Mouse (Mus musculus) layer of hippocampus, adult 2 months (tissue): Measurements from ENCODE around the gene Selenos. TPM values are rescaled to one million over a fixed set of nuclear protein-coding genes. Genes with fewer than 3 reads are reported as not detected.

Experiments used
- DNase-seq, 2 experiments: peaks; one replicate each; pipeline ENCODE4 v3.0.0; 2022; ENCODE audit warnings: low spot score in 2 of 2
- H3K27ac ChIP-seq: fragments of 200-600 bp; 2 replicates; pipeline ENCODE4 v1.8.1; 2022
- H3K4me3 ChIP-seq: fragments of 200-600 bp; 2 replicates; pipeline ENCODE4 v1.8.1; 2022; ENCODE audit warnings: mild to moderate bottlenecking
- CTCF ChIP-seq: fragments of 200-600 bp; conservative IDR thresholded peaks from 2 replicates; pipeline ENCODE4 v1.8.1; 2022; ENCODE audit warnings: antibody characterized with exemption, mild to moderate bottlenecking, moderate library complexity
- long read RNA-seq, 2 experiments: library from polyadenylated mRNA; stranded (forward); transcript quantifications; one replicate each; pipeline ENCODE4 v2.0.0; 2021; ENCODE audit warnings: borderline mapping rate in 2 of 2
- total RNA-seq, 2 experiments: library from RNA; stranded (reverse); gene quantifications; 2 replicates each; pipeline ENCODE4 v1.2.3; 2021

Gene Selenos
- total RNA-seq: 10 to 100 TPM; 50.6 to 57.3 TPM
- long read RNA-seq, experiment 1, transcript Selenos-201 (6 exons, 1,191 nt): major isoform, 46 of 50 reads
- long read RNA-seq, experiment 1, partial matches to known transcripts: 1 of 50 reads
- long read RNA-seq, experiment 1, other reads (novel, unspliced or antisense): 1 of 50 reads
- long read RNA-seq, experiment 2, transcript Selenos-201 (6 exons, 1,191 nt): major isoform, 81 of 86 reads
- long read RNA-seq, experiment 2, partial matches to known transcripts: 1 of 86 reads
- long read RNA-seq, experiment 2, other reads (novel, unspliced or antisense): 0 of 86 reads

DNA sequence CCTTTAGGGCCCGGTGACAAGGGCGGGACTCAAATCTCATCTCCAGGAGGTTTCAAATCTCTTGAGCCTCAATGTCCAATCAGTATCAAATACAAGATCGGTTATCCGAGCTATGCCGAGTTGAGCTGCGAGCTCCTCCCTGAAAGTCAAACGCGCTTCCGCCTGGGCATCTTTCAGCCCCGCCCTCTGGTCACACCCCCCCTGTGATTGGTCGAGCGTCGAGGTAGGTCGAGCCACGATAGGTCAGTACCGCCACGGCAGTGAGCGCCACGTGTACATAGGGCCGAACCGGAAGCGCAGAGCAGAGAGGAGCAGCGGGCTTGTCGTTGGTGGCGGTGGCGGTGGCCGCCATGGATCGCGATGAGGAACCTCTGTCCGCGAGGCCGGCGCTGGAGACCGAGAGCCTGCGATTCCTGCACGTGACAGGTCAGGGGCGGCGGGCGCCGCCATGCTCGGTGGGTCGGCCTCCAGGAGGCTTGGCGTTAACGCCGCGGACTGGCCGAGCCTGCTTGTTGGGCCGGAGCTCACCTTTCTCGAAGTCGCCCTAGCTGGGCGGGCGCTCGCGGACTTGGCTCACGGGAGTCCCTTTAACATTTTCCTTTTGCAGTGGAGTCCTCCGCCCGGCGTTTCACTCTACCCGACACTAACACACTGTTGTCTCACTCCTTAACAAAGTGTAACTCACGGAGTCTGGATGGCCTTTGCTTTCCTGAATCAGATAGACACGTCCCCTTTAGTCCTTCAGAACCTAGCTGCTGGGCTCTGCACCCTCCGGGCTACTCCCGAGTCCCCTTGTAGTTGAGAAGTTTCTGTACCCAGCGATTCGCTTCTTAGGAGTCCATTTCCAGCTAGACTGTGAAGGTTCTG lies at the start of gene Selenos:
Gene Selenos, plus strand, starts transcription at position 286 of the 867 bp plus-strand sequence.
- TF ChIP-seq CTCF: no peak
- H3K4me3 ChIP-seq: peak within 1 kb of the TSS; percentile 86
- DNase-seq: peak; percentile 94 to 98
- H3K27ac ChIP-seq: peak within 1 kb of the TSS; percentile 93

DNA sequence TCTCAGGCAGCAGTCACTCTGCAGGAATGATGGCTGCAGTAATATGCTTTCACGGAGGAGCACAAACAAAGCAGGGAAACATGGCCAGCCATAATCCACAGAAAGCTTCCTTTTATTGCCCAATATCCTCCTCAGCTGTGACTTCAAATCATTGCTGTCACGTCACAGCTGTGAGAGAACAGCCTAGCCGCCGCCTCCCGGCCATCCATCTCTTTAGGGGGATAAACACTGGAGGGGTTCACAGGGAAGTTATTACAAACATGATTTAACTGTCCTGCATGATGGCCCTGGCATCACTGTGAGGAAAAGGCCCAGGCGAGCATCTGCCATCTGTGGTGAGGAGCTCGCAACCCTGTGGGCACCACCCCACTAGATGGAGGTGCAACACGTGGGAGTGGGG lies 42.6 kb upstream of the Selenos start:
- no peak for DNase-seq
- TF ChIP-seq CTCF: no peak
- H3K27ac ChIP-seq: no peak overlapping the region
- H3K4me3 ChIP-seq: no peak overlapping the region

DNA sequence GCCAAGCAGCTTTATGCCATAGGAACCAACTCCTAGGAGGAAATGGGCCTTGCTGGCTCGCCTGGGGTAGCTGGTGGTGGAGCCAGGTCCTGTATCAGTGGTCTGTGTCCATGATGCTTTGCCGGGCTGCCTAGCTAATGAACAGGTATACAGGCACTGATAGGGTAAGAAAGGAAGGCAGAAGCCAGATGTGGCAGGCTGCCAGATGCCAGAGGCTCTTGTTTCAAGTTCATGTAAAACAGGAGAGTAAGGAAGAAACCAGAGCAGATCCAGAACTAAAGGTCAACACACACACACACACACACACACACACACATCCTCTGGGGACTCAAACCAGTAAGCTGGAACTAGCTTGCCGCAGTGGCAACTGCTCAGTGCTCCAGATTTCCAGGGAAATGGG lies 41.2 kb upstream of the Selenos start:
- Histone ChIP-seq H3K27ac (no peak overlapping the region), H3K4me3 (no peak overlapping the region)
- no peak for TF ChIP-seq CTCF
- DNase-seq: no peak

DNA sequence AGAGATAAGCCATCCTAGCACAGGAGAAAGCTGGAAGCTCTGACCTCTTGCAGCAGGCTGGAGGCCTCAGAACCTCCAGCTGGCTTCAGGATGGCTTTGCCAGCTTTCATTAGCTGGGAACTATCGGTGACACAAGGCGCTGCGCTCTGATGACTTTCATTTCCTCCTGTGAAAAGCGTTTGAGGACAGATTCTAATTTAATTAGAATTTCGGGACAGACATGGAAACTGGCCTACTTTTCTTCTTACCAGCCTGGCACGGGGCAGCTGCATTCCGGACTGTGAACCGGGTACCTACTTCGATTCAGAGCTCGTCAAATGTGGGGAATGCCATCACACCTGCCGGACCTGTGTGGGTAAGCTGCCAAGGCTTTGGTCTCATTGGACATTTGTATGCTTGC lies 40.7 kb upstream of the Selenos start:
- TF ChIP-seq CTCF: no peak
- H3K27ac ChIP-seq: no peak overlapping the region
- DNase-seq: no peak
- no peak overlapping the region for H3K4me3 ChIP-seq

DNA sequence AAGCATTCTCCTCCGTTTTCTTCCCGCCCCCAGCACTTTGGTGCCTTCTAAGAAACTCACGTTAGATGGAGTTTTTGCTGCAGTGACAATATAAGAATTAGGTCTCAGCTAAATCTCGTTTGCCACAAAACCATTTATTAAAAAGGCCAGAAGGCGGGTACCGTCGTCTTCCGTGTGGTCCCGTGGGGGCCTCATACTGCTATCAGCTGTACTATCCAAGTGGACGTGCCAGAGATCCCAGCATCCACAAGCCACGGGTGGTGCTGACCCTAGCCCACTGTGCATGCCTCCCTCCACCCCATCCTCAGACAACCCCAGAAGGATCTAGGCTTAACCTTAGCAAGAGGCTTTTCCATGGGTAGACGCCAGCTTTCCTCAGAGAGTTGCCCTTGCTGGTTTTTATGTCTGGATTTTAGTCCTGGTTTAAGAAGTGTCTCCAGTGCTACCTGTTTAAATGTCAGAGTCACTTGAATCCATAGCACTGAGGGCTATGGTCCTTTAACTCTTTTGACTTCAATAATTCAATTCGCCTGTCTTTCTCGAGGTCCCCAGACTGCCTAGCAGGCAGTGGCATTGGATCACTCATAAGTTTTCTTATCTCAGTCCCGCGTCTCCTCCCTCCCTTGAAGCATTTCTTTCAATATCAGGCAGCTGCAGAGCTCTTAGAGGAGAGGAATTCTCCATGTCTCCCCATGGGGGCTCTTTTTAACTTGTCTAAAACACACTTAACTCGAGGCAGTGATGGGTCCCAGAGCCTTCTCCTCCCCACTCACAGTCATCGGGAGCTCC lies 39.2 kb upstream of the Selenos start:
- no peak for TF ChIP-seq CTCF
- no peak overlapping the region for H3K4me3 ChIP-seq
- no peak overlapping the region for H3K27ac ChIP-seq
- DNase-seq: no peak

DNA sequence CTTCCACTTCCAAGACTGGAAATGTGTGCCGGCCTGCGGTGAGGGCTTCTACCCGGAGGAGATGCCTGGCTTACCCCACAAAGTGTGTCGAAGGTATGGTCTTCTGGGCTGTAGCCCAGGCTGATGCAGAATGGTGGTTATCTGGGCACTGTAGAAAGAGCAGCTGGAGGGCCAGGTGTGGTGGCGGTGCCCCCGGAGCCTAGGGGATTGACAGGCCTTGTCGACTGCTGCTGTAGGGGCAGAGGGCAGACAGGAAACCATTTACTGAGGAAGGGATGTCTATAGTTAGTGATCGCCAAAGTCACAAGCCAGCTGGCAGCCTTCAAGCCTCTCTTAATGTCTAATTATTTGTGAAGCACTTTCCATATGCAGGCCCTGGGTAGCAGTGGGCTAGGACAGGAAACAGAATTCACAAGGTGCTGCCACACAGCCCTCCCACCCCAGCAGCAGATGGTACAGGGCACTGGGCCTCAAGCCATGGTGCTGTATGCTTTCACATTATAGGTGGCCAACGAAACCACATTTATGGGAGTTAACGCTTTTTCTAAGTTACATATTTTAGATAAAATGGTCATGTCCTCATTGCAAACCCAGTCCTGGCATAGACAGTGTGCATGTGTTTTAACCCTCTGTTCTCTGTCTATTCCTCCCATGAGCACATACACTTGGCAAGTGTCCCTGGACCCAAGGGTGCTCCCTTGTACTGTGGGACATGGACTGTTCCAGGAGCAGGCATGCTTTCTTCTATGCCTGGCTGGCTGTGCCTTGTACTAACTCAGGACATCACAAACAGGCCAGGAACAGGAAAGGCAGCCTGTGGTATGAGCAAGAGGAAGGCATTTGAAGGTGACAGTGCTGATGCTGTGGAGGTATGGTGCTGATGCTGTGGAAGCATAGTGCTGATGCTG lies 35.6 kb upstream of the Selenos start, which contains the start of gene Gm45213:
Gene Gm45213, plus strand, starts transcription at position 51 of the 908 bp plus-strand sequence.
- Histone ChIP-seq H3K4me3 (no peak within 1 kb of the TSS), H3K27ac (peak within 1 kb of the TSS; percentile 75)
- DNase-seq: peak in 1 of 2 experiments; percentile 18
- no peak for TF ChIP-seq CTCF

DNA sequence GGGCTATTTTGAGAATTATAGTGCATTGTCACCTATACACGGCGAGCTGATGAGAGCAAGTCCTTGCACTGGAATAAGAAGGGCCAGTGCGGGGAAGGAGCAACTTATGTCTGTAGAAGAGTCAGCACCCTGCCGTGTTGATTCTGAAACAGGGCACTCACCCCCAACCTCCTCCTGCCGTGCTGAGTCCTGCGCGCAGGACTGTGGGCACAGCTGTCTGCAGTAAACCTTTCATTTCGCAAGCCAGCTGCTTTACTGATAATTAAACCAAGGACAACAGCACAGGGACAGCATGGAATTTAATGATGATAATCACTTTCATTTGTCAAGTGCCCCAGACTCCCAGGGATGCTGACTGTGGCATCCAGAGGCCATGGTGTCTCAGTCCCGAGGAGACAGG lies 34.8 kb upstream of the Selenos start:
- DNase-seq: no peak
- no peak overlapping the region for H3K27ac ChIP-seq

DNA sequence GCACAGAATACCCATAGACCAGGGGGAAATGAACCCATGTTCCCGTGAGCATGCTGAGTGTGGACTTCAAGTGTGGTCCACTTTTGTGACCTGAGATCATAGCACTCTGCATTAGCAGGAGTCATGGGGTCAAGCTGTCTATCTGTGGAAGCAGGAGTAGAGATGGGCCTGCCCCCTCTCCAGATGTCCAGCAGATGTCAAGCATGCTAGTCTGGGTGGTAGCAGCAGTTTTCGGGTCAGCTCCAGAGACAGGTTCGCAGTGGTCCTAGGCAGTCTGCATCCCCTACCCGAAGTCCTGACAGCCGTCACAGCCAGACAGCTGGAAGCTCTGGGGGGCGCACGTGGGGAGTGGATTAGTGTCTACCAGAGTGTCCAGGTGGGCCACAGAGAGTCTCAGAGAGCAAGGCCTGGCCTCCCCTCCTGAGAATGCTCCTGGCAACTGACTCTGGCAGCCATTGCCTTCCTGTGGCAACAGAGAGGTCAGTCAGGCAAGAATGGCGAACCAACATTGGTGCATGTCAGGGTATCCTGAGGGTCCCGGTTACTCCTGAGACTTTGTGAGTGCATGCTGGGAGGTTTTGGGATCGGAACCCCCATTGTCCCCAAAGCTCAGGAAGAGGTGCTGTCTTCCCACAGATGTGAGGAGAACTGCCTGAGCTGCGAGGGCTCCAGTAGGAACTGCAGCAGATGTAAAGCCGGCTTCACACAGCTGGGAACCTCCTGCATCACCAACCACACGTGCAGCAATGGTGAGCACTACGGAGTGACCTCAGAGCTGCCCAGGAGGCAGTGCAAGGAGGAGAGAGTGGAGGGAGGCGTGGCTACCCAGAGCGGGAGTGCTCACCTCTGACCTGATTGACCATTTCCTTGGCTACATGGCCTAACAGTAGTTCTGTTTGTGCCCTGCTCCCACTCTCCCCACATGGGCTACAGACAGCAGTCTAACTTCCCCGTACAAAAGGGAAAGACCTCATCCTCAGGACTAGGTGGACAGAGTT lies 32.2 kb upstream of the Selenos start:
- DNase-seq: no peak
- no peak overlapping the region for H3K4me3 ChIP-seq
- no peak overlapping the region for H3K27ac ChIP-seq
- TF ChIP-seq CTCF: no peak

More for the DNA sequence above, 34.8 kb upstream of the Selenos start:
- no peak for TF ChIP-seq CTCF
- H3K4me3 ChIP-seq: no peak overlapping the region

DNA sequence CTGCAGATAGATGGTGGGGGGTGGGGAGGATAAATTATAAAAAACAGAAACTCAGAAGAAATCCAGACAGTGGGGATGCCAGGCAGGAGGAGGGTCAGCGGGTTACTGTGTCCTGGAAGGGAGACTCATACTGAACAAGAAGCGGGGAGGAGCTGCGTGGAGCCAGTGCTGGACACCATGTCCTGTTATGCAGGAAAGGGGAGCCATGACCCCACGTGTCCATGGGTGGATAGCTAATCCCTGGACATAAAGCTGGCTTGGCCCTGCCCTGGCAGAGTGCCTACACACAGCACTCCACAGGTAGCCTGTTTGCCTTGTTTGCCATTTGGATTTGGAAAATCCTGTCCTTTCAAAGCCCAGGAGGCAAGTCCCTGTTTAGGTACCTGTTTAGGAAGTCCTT lies 31.5 kb upstream of the Selenos start:
- no peak for DNase-seq
- no peak overlapping the region for H3K4me3 ChIP-seq
- TF ChIP-seq CTCF: no peak
- no peak overlapping the region for H3K27ac ChIP-seq

DNA sequence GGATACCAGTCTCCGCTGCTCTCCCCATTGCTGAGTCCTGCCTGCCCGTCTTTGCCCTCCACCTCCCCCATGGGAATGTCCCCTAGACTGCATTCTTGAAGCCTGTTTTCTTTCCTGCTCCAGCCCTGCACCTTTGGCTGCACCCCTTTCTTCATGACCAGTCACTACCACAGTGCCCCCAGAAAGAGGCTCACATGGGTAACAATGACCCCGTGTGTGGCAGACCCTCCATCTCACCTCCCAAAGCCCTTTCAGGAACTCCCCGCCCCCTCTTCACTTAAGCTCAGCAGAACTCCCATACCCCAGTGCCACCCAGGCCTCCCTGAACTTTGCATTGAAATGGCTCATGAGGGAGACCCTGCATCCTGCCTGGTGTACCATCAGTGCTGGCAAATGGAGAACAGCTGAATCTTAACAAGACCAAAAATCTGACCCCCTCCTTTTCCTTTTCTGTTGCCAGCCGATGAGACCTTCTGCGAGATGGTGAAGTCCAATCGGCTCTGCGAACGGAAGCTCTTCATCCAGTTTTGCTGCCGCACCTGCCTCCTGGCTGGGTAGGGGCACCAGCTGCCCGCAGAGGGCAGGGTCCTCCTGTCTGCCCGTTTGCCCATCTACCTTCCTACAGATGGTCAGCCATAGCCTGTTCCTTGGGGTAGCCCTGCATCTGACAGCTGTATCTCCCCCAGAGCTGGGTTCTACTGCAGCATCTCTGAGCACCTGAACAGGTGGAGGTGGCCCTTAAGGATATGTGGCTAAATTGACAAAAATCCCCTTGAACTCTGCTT lies 30.8 kb upstream of the Selenos start:
- no peak overlapping the region for H3K27ac ChIP-seq
- no peak for TF ChIP-seq CTCF
- DNase-seq: no peak
- no peak overlapping the region for H3K4me3 ChIP-seq
